Mouse (Mus musculus) fat pad, adult 2 months (tissue): ENCODE measurements around the gene Ankub1.

Source experiments
- DNase-seq: peaks from one replicate; pipeline ENCODE4 v3.0.0-alpha.2; 2011; ENCODE audit warnings: low read depth, low spot score; ENCODE audit errors: extremely low read depth

Gene Ankub1

GRCm38 (mm10) chr3:57643191-57643590 is 49.4 kb downstream of the Ankub1 start:
- no peak for DNase-seq

GRCm38 (mm10) chr3:57637596-57637995 is 55.0 kb downstream of the Ankub1 start:
- no peak for DNase-seq

GRCm38 (mm10) chr3:57634763-57635487 is 57.7 kb downstream of the Ankub1 start:
- DNase-seq: no peak

- no peak for DNase-seq
These were observed 65.6 kb downstream of the Ankub1 start for GRCm38 (mm10) chr3:57626954-57627513.

- DNase-seq: no peak
These were observed 67.2 kb downstream of the Ankub1 start for GRCm38 (mm10) chr3:57625275-57625997.

- DNase-seq: no peak
These were observed 72.9 kb downstream of the Ankub1 start for GRCm38 (mm10) chr3:57619718-57620117.

GRCm38 (mm10) chr3:57615652-57616051 is 76.9 kb downstream of the Ankub1 start:
- no peak for DNase-seq

GRCm38 (mm10) chr3:57612430-57612997 is 80.1 kb downstream of the Ankub1 start:
- DNase-seq: no peak

GRCm38 (mm10) chr3:57611776-57612175 is 80.8 kb downstream of the Ankub1 start:
- DNase-seq: no peak
